Mouse (Mus musculus) bone marrow macrophage, adult 2 months (primary cell): Measurements from ENCODE around the gene Cdyl.

Source experiments
- CTCF ChIP-seq: IDR thresholded peaks from 2 replicates; pipeline ENCODE4 v1.5.1; 2012; ENCODE audit warnings: low read depth, mild to moderate bottlenecking, low read length, moderate library complexity
- POLR2A ChIP-seq: IDR thresholded peaks from 2 replicates; pipeline ENCODE4 v1.6.1; 2012; ENCODE audit warnings: mild to moderate bottlenecking, low read depth, low read length, borderline replicate concordance

DNA sequence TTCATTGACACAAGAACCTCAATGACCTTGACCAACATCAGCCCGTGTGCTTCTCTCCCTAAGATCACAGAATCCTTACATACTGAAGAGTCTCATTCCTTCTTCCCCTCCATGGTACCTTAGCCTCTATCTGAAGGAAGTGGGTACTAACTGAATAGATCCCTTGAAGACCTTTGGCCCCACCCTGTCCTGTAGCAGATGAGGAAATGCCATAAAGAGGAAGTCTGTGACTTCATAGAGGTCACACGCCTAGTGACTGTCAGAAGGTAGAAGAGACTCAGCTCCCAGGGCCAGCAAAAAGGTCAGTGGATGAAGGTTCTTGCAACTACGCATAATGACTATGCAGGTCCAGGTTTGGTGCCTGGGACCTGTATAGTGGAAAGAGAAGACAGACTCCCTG lies 5.8 kb downstream of the Cdyl start:
- no peak for TF ChIP-seq POLR2A
- TF ChIP-seq CTCF, result no peak
